Mouse (Mus musculus) lung, adult 2 months (tissue): ENCODE data around the gene Gal.

Experiments used
- CTCF ChIP-seq: fragments of 200-500 bp; IDR thresholded peaks from 2 replicates; pipeline ENCODE4 v1.5.1; 2011; ENCODE audit warnings: mild to moderate bottlenecking, low read length, control low read depth; ENCODE audit not compliant: insufficient read depth
- POLR2A ChIP-seq: fragments of 200-500 bp; IDR thresholded peaks from 2 replicates; pipeline ENCODE4 v1.6.1; 2011; ENCODE audit warnings: low read depth, mild to moderate bottlenecking, control low read depth, low read length, borderline replicate concordance; ENCODE audit errors: extremely low read depth

DNA sequence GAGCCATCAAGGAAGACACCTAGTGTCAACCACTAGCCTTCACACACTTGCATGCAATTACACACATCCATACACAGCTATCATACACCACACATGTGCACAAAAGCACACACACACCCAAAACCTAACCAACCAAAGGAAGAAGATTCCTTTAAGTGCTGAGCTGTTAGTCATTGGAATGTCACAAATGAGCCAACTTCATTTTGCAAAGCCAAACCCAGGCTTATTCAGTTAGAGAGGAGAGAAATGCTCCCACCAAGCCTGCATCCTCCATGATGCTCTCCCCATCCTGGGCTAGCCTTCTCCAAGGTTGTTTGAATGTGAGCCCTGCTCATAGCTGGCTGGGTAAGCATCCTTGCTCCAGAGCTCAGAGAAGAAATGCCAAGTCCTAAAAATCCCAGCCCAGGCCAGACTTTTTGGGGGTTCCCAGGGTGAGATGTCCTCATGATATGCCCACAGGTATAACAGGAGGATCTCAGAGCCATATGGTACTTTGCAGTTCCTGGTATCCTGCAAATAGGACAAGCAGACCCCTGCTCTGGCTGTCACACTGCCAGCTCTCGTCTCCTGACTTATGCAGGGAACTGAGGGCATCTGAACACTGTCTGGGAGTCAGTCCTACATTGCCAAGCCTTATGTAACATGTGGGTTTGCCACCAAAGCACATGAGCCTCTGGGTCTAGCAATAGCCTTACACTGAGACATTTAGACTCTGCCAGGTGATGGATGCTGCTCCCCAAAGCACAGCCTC, 8.6 kb downstream of the Gal start:
- TF ChIP-seq CTCF = no peak
- no peak for TF ChIP-seq POLR2A
